Mouse (Mus musculus): Measurements from ENCODE around the gene Lrch3.
"Not testable (repeated sequence)": the region's sequence is repeated elsewhere in the genome, so short reads cannot be mapped to it uniquely, and the experiment has no call there.

The Lrch3 gene

GRCm38 (mm10) chr16:32913212-32913611 lies 688 bp upstream of the Lrch3 start:
- no peak for DNase-seq (ENCODE audit: low spot score in 2 of 2)

GRCm38 (mm10) chr16:32915292-32916068 lies 1.6 kb downstream of the Lrch3 start:
- DNase-seq (ENCODE audit: low spot score in 2 of 2): no peak

GRCm38 (mm10) chr16:32926629-32927028 lies 12.7 kb downstream of the Lrch3 start:
- DNase-seq (ENCODE audit: low spot score in 2 of 2): not testable (repeated sequence)

DNA sequence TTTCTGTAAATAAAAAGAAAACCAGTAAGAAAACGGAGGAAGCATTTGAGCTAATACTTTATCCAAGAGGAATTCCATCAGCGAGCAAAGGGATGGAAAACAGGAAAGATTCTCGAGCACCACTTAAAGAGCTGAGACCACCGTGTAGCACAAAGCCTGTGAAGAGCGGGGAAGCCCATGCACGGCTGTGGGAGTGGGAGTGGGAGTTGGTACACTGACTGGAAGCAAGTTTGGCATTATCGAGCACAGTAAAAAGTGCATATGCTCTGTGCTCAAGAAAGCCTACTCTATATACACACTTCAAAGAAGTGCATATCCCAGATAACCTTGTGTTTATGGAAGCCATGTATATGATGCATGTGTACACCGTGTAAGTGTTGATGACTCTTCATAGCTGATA lies 13.1 kb downstream of the Lrch3 start:
- no peak for DNase-seq (ENCODE audit: low spot score in 2 of 2)

GRCm38 (mm10) chr16:32929918-32930317 lies 16.0 kb downstream of the Lrch3 start:
- no peak for DNase-seq (ENCODE audit: low spot score in 2 of 2)

GRCm38 (mm10) chr16:32934470-32934869 lies 20.6 kb downstream of the Lrch3 start:
- no peak for DNase-seq (ENCODE audit: low spot score in 2 of 2)

DNA sequence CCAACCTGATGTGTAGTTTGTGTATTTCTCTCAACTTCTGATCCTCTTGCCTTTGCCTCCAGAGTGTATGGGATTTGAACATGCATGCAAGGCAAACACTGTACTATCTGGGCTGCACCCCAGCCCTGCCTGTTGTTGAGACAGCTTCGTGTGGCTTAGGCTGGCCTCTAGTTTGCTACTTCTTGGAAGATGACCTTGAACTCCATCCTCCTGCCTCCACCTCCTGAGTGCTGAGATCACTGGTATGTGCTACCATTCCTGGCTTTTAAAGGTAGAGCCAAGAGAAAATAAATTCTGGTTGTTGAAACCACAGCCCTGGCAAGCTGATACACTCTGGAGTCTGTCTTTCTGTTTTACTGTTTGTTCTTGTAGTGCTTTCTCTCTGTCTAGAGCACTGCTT lies 21.2 kb downstream of the Lrch3 start:
- DNase-seq (ENCODE audit: low spot score in 2 of 2): no peak

GRCm38 (mm10) chr16:32937358-32937757 lies 23.5 kb downstream of the Lrch3 start:
- DNase-seq (ENCODE audit: low spot score in 2 of 2): no peak

- not testable (repeated sequence) for DNase-seq (ENCODE audit: low spot score in 2 of 2)
These were observed 25.4 kb downstream of the Lrch3 start for GRCm38 (mm10) chr16:32939301-32939700.

GRCm38 (mm10) chr16:32939716-32940115 lies 25.8 kb downstream of the Lrch3 start:
- DNase-seq (ENCODE audit: low spot score in 2 of 2): not testable (repeated sequence)

GRCm38 (mm10) chr16:32941226-32941625 lies 27.3 kb downstream of the Lrch3 start:
- not testable (repeated sequence) for DNase-seq (ENCODE audit: low spot score in 2 of 2)

DNA sequence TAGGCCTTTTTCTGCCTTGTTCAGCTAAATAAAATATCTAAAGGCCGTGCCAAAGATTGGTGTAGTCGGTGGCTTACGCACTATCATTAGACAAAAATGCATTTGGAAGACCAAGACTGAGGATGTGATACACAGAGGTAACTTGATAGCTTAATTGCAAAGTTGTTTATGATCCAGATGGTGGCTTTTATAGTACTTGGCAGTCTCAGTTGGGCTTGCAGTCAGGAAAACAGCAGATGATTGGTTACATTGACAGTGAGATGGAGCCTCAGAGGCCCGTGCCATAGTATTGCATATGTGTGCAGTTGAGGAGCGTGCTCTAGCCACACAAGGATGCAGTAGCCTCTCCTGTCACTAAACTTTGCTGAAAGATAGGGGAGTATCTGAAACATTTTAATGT lies 28.8 kb downstream of the Lrch3 start:
- no peak for DNase-seq (ENCODE audit: low spot score in 2 of 2)

DNA sequence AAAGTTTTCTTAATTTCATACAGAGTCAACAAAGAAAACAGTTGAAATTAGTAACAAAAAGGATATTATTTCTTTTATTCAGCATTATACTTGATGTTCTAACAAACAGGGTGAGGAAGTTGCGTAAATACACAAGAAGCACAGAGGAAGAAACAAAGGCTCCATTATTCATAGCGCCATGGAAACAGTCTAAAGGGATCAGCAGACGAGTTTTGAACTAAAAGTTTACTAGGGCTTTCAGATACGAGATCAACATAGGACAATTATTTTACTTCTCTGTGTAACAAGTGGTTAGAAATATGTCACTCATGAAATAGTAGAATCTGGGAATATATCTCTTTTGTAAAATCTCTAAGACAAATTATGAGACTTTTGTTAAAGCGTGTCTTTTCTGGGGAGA lies 31.5 kb downstream of the Lrch3 start:
- DNase-seq (ENCODE audit: low spot score in 2 of 2): no peak

GRCm38 (mm10) chr16:32948016-32948415 lies 34.1 kb downstream of the Lrch3 start:
- DNase-seq (ENCODE audit: low spot score in 2 of 2): no peak

DNA sequence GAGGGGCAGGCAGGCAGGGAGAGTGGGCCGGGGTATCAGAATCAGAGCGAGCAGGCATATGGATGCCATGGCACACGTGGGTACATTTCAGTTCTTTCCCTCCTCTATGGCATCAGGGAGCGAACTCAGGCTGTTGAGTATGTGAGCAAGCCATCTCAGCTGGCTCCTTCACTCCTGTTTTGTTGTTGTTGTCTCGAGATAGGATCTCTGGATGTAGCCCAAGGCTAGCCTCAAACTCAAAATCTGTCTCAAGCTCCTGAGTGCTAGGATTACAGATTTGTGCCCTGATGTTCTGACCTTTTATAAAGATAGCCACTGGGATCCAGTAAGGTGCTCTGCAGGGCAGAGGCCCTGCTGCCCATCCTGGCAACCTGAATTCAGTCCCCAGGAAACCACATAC lies 34.8 kb downstream of the Lrch3 start:
- DNase-seq (ENCODE audit: low spot score in 2 of 2): no peak

DNA sequence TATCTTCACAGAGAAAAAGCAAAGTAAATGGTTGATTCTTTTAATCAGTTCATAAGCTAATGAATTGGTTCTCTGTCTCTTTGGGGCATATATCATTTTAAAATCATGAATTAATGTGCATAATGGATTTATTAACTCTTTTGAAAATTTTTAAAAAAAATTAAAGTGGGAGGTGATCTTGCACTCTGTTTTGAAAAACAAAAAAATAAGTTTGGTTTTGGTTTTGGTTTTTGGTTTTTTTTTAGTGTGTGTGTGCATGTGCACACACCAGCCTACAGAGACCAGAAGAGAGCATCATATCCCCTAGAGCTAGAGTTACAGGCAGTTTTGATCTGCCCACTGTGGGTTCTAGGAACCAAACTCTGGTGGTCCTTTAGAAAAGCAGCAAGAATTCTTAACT lies 35.4 kb downstream of the Lrch3 start:
- no peak for DNase-seq (ENCODE audit: low spot score in 2 of 2)

GRCm38 (mm10) chr16:32951074-32951473 lies 37.2 kb downstream of the Lrch3 start:
- no peak for DNase-seq (ENCODE audit: low spot score in 2 of 2)

GRCm38 (mm10) chr16:32953806-32954205 lies 39.9 kb downstream of the Lrch3 start:
- DNase-seq (ENCODE audit: low spot score in 2 of 2): peak; percentile 8 to 32

- no peak for DNase-seq (ENCODE audit: low spot score in 2 of 2)
These were observed 40.4 kb downstream of the Lrch3 start for GRCm38 (mm10) chr16:32954304-32954703.

GRCm38 (mm10) chr16:32956889-32957288 lies 43.0 kb downstream of the Lrch3 start:
- no peak for DNase-seq (ENCODE audit: low spot score in 2 of 2)

DNA sequence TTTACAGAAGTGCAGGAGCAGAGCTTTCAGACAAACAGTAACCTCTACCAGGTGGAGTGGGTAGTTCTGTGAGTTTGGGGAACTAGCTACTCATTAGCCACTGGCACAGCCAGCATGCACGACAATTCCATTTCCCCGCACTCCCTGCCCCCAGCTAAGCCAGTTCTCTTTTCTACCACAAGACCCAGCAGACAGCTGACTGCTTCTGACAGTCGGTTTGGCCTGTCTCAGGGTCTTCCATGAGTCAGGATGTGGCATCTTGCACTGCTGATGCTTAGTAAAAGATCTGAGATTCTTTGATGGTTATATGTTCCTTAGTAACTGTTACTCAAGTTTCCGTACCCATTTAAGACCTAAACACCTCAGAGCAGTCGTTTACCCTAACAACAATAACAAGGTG lies 58.6 kb downstream of the Lrch3 start:
- peak; percentile 33 to 36 for DNase-seq (ENCODE audit: low spot score in 2 of 2)

GRCm38 (mm10) chr16:32973047-32973446 lies 59.1 kb downstream of the Lrch3 start:
- DNase-seq (ENCODE audit: low spot score in 2 of 2): no peak

GRCm38 (mm10) chr16:32980227-32980626 lies 66.3 kb downstream of the Lrch3 start:
- no peak for DNase-seq (ENCODE audit: low spot score in 2 of 2)

- DNase-seq (ENCODE audit: low spot score in 2 of 2): no peak
These were observed 67.5 kb downstream of the Lrch3 start for GRCm38 (mm10) chr16:32981405-32981804.
